Mouse (Mus musculus) C2C12 (cell line): ENCODE measurements around the gene Gm6309. TPM values are rescaled to one million over a fixed set of nuclear protein-coding genes. Genes with fewer than 3 reads are reported as not detected.
"Not testable (repeated sequence)": the region's sequence is repeated elsewhere in the genome, so short reads cannot be mapped to it uniquely, and the experiment has no call there.

Experiments
- H3K27me3 ChIP-seq: one replicate; pipeline ENCODE4 v1.6.1; 2011; ENCODE audit not compliant: control insufficient read depth, insufficient read depth, insufficient read length
- H3K36me3 ChIP-seq: one replicate; pipeline ENCODE4 v1.6.1; 2011; ENCODE audit not compliant: control insufficient read depth, insufficient read depth
- H3K4me3 ChIP-seq: one replicate; pipeline ENCODE4 v1.5.1; 2011; ENCODE audit warnings: mild to moderate bottlenecking, control low read depth; ENCODE audit not compliant: poor library complexity, insufficient read depth, severe bottlenecking
- H3K79me2 ChIP-seq: one replicate; pipeline ENCODE4 v1.6.1; 2011; ENCODE audit not compliant: control insufficient read depth, insufficient read depth
- H3K79me3 ChIP-seq: one replicate; pipeline ENCODE4 v1.6.1; 2011; ENCODE audit warnings: low read depth, control low read depth
- H3ac ChIP-seq: one replicate; pipeline ENCODE3; 2011; ENCODE audit warnings: low read depth; ENCODE audit not compliant: control insufficient read depth, insufficient read length
- CEBPB ChIP-seq: IDR thresholded peaks from one replicate; pipeline ENCODE4 v1.6.1; 2011; ENCODE audit warnings: low read depth, mild to moderate bottlenecking, control low read depth, moderate library complexity
- CTCF ChIP-seq: IDR thresholded peaks from one replicate; pipeline ENCODE4 v1.5.1; 2011; ENCODE audit not compliant: control insufficient read depth, insufficient read depth, insufficient read length
- FOSL1 ChIP-seq: IDR thresholded peaks from one replicate; pipeline ENCODE4 v1.8.0; 2011; ENCODE audit warnings: mild to moderate bottlenecking, low read length; ENCODE audit not compliant: poor library complexity, insufficient read depth, severe bottlenecking
- MAX ChIP-seq: IDR thresholded peaks from one replicate; pipeline ENCODE4 v1.6.1; 2011; ENCODE audit warnings: mild to moderate bottlenecking, control low read depth
- MYOD1 ChIP-seq: IDR thresholded peaks from one replicate; pipeline ENCODE4 v1.6.1; 2011; ENCODE audit warnings: low read depth; ENCODE audit not compliant: control insufficient read depth, insufficient read length
- MYOG ChIP-seq: IDR thresholded peaks from one replicate; pipeline ENCODE4 v1.6.1; 2011; ENCODE audit not compliant: control insufficient read depth, insufficient read length; ENCODE audit errors: extremely low read depth
- USF1 ChIP-seq: IDR thresholded peaks from one replicate; pipeline ENCODE4 v1.6.1; 2011; ENCODE audit warnings: low read depth, mild to moderate bottlenecking, control low read depth, moderate library complexity
- polyA plus RNA-seq: library from polyadenylated mRNA; unstranded; fragments of >200 nt; fragmentation: generic; extraction: Trizol; gene quantifications from one replicate; pipeline ENCODE4 v1.2.1, GENCODE M21; 2012; ENCODE audit warnings: missing spikeins

Gm6309 gene
- polyA plus RNA-seq, 1 experiment, result not detected

- H3K4me3 ChIP-seq, H3K27me3 ChIP-seq, H3K79me3 ChIP-seq, H3K79me2 ChIP-seq, H3K36me3 ChIP-seq, H3ac ChIP-seq: not testable (repeated sequence)
Observed at GRCm38 (mm10) chr5:146158326-146158725, 12.2 kb downstream of the Gm6309 start.

- Histone ChIP-seq H3ac (no peak overlapping the region), H3K27me3 (no peaks in the 10 kb centered on the region), H3K36me3 (no peaks in the 10 kb centered on the region), H3K4me3 (no peak overlapping the region), H3K79me2 (no peaks in the 10 kb centered on the region), H3K79me3 (no peaks in the 10 kb centered on the region)
- TF ChIP-seq MYOG (no peak), CEBPB (no peak), MYOD1 (no peak), MAX (no peak), FOSL1 (no peak), USF1 (no peak), CTCF (no peak)
Observed at GRCm38 (mm10) chr5:146150454-146150853, 20.1 kb downstream of the Gm6309 start.

DNA sequence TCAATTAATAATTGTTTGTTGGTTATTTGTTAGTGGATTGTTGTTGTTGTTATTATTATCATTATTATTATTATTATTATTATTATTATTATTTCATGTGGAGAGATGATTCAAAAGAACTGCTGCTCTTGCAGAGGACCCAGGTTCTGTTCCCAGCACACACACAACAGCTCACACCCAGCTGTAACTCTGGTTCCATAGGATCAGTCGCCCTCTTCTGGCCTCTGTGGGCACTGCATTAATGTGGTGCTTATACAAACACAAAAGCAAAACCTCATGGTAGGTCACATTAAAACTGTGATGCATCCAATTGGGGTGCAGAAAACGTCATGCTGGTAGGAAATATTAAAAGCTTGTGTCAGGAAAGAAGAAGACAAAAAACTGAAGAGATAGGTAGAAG lies 22.6 kb downstream of the Gm6309 start:
- H3K79me3 ChIP-seq, result no peaks in the 10 kb centered on the region
- no peaks in the 10 kb centered on the region for H3K79me2 ChIP-seq
- H3K4me3 ChIP-seq, result no peak overlapping the region
- TF ChIP-seq USF1, result no peak
- TF ChIP-seq MYOD1, result no peak
- TF ChIP-seq MYOG, result no peak
- no peak for TF ChIP-seq CEBPB
- TF ChIP-seq CTCF, result no peak
- no peak for TF ChIP-seq FOSL1
- no peak for TF ChIP-seq MAX
- no peaks in the 10 kb centered on the region for H3K27me3 ChIP-seq
- no peak overlapping the region for H3ac ChIP-seq
- H3K36me3 ChIP-seq, result no peaks in the 10 kb centered on the region

Other genes with a start within 250 kb of the Gm6309 start
- gene Cyp3a25, start 161.1 kb downstream of the Gm6309 start, polyA plus RNA-seq, result not detected
- gene Cyp3a59, start 91.5 kb downstream of the Gm6309 start, polyA plus RNA-seq, result not detected
- gene Gm5565, start 10.2 kb downstream of the Gm6309 start, polyA plus RNA-seq, result not detected
- gene 1700001J03Rik, start 14.6 kb upstream of the Gm6309 start, polyA plus RNA-seq, result not detected
- 14.7 TPM for gene Rnf6, start 50.8 kb upstream of the Gm6309 start, polyA plus RNA-seq
- 19.5 TPM for gene Cdk8, start 60.5 kb upstream of the Gm6309 start, polyA plus RNA-seq
- gene Wasf3, start 214.3 kb upstream of the Gm6309 start, polyA plus RNA-seq, result not detected